Mouse (Mus musculus) liver, postnatal 0 days (tissue): ENCODE results near the gene Gpx4. TPM values are rescaled to one million over a fixed set of nuclear protein-coding genes. Genes with fewer than 3 reads are reported as not detected.
"Not testable (repeated sequence)": the region's sequence is repeated elsewhere in the genome, so short reads cannot be mapped to it uniquely, and the experiment has no call there.

Experiments
- ATAC-seq: fragments of 200-750 bp; cut with Nextera tagmentation; 2 replicates; pipeline ENCODE4 v1.8.0; 2017; ENCODE audit warnings: mild to moderate bottlenecking, moderate library complexity
- DNase-seq: peaks from one replicate; pipeline ENCODE4 v3.0.0-alpha.2; 2016
- H3K27ac ChIP-seq: fragments of 300-500 bp; sonication (generic); 2 replicates; pipeline ENCODE4 v1.5.1; 2014; ENCODE audit warnings: antibody characterized with exemption, moderate library complexity, mild to moderate bottlenecking, low read depth
- H3K27me3 ChIP-seq: fragments of 300-500 bp; sonication (generic); 2 replicates; pipeline ENCODE4 v1.6.1; 2014; ENCODE audit warnings: low read length, control low read depth, mixed read lengths; ENCODE audit not compliant: insufficient read depth
- H3K36me3 ChIP-seq: fragments of 300-500 bp; sonication (generic); replicated peaks from 2 replicates; pipeline ENCODE4 v1.6.1; 2014; ENCODE audit warnings: mild to moderate bottlenecking, control low read depth, low read length, moderate library complexity, mixed read lengths; ENCODE audit not compliant: insufficient read depth
- H3K4me1 ChIP-seq: fragments of 300-500 bp; sonication (generic); 2 replicates; pipeline ENCODE4 v1.6.1; 2014; ENCODE audit warnings: antibody characterized with exemption, mild to moderate bottlenecking, control low read depth; ENCODE audit not compliant: insufficient read depth
- H3K4me2 ChIP-seq: fragments of 300-500 bp; sonication (generic); 2 replicates; pipeline ENCODE4 v1.6.1; 2014; ENCODE audit warnings: low read depth, mild to moderate bottlenecking, low read length, moderate library complexity, mixed read lengths
- H3K4me3 ChIP-seq: fragments of 300-500 bp; sonication (generic); 2 replicates; pipeline ENCODE4 v1.5.1; 2014; ENCODE audit warnings: low read depth, low read length
- H3K9ac ChIP-seq: fragments of 300-500 bp; sonication (generic); replicated peaks from 2 replicates; pipeline ENCODE4 v1.6.1; 2014; ENCODE audit warnings: mild to moderate bottlenecking, moderate library complexity
- H3K9me3 ChIP-seq: fragments of 300-500 bp; sonication (generic); 2 replicates; pipeline ENCODE4 v1.6.1; 2016; ENCODE audit warnings: mild to moderate bottlenecking, control low read depth, low read length, mixed read lengths
- CTCF ChIP-seq: sonication (generic); IDR thresholded peaks from 2 replicates; pipeline ENCODE4 v1.5.1; 2016; ENCODE audit warnings: antibody characterized with exemption, low read depth
- EP300 ChIP-seq: IDR thresholded peaks from 2 replicates; pipeline ENCODE4 v1.6.1; 2016; ENCODE audit warnings: antibody characterized with exemption, low read depth, mild to moderate bottlenecking
- WGBS: fragments of 180-500 bp; shearing (Covaris S2); extraction: QIAGEN DNeasy Blood & Tissue Kit; methylation state at CpG from one replicate; pipeline ENCODE4 v1.1.7; 2014; ENCODE audit not compliant: insufficient replicate concordance; 5-methylcytosine and 5-hydroxymethylcytosine counted together
- polyA plus RNA-seq: library from polyadenylated mRNA; unstranded; fragments of >200 nt; fragmentation: Nextera tagmentation; extraction: Ambion mirVana; gene quantifications from 2 replicates; pipeline ENCODE4 v1.2.1, GENCODE M21; 2015

The Gpx4 gene
- polyA plus RNA-seq, 1 experiment from 2014 or later: 537 TPM

DNA sequence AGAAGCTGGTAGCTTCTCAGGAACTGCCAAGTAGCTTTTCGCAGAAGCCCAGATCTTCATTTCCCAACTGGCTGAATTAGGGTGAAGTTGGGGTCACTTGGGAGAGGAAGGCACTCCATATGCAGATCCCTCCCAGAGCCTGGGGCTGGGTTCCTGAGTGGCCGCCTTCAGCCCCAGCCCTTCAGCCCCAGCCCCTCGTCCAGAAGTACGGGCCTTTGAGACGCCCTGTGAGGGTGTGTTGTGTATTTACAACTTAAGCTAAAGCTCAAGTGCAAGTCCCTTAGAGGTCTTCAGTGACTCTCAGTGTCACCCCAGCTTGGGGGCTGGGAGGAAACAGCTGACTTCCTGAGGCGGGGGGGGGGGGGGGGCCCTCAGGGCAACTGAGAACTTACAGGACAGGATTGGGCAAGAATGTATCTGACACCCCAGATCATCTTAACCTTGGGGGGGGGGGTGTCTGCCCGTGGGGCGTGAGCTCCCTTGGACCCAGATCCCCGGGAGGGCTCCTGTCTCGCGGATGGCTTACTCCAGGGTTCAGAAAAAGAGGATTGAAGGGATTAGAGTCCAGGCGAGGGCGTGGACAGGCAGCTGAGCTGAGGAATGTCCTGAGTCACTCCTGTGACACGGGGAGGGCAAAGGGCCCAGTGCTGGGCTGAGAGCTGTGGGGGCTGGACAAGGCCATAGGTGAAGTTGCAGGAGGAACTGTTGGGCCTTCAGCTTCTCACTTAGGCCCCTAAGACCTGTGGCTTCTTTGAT, 4.8 kb downstream of the Gpx4 start:
- Histone ChIP-seq H3K36me3 (peaks cover 13% of the 10 kb centered on the region), H3K9me3 (no peaks in the 10 kb centered on the region), H3K4me2 (peak overlapping the region; percentile 58), H3K9ac (peak overlapping the region; percentile 8), H3K27ac (peak overlapping the region; percentile 93), H3K4me3 (no peak overlapping the region), H3K4me1 (peaks cover 51% of the 10 kb centered on the region), H3K27me3 (no peaks in the 10 kb centered on the region)
- TF ChIP-seq CTCF: no peak
- TF ChIP-seq EP300: no peak
- ATAC-seq (peak; percentile 25; the same call in 1 of the 2 replicates), DNase-seq (peak; percentile 77)
- 29% methylated on average over 12 of the region's 14 CpGs for WGBS

DNA sequence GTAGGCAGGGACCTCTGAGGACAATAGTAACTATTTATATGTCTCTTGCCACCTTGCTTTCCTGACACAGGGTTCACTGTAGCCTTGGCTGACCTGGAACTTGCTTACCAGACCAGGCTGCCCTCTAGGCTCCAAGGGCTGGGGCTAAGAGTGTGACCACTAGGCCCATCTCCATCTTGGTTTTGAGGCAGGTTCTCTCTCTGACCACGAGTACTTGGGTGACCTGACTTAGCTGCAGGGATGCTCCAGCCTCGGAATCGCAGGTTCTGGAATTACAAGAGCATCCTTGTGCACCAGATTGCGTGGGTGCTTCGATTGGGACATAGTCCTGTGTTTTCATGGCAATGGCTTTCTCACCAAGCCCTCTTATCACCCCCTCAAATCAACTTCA, 5.4 kb downstream of the Gpx4 start:
- peak overlapping the region; percentile 58 for H3K4me2 ChIP-seq
- no peaks in the 10 kb centered on the region for H3K9me3 ChIP-seq
- peak overlapping the region; percentile 2 for H3K9ac ChIP-seq
- WGBS: 74% methylated on average over 5 of the region's 5 CpGs
- H3K36me3 ChIP-seq: peaks cover 19% of the 10 kb centered on the region
- H3K4me1 ChIP-seq: peaks cover 51% of the 10 kb centered on the region
- no peaks in the 10 kb centered on the region for H3K27me3 ChIP-seq
- no peak for DNase-seq
- H3K27ac ChIP-seq: peak overlapping the region; percentile 93
- no peak for ATAC-seq
- TF ChIP-seq CTCF: no peak
- no peak for TF ChIP-seq EP300
- no peak overlapping the region for H3K4me3 ChIP-seq

- H3K4me3 ChIP-seq: peak overlapping the region; percentile 89
- H3K4me2 ChIP-seq: peak overlapping the region; percentile 95
- peak; percentile 100 for DNase-seq
- no peaks in the 10 kb centered on the region for H3K9me3 ChIP-seq
- peaks cover 51% of the 10 kb centered on the region for H3K4me1 ChIP-seq
- peak; percentile 91 for ATAC-seq
- H3K9ac ChIP-seq: peak overlapping the region; percentile 96
- peak overlapping the region; percentile 99 for H3K27ac ChIP-seq
- under 1% methylated on average over 46 of the region's 47 CpGs for WGBS
- peaks cover 28% of the 10 kb centered on the region for H3K36me3 ChIP-seq
- no peaks in the 10 kb centered on the region for H3K27me3 ChIP-seq
- no peak for TF ChIP-seq CTCF
- TF ChIP-seq EP300: 0 out of 2 replicates have a peak, but pooled peaks have one; percentile 7
These were observed 6.4 kb downstream of the Gpx4 start for GRCm38 (mm10) chr10:80053259-80053780.

DNA sequence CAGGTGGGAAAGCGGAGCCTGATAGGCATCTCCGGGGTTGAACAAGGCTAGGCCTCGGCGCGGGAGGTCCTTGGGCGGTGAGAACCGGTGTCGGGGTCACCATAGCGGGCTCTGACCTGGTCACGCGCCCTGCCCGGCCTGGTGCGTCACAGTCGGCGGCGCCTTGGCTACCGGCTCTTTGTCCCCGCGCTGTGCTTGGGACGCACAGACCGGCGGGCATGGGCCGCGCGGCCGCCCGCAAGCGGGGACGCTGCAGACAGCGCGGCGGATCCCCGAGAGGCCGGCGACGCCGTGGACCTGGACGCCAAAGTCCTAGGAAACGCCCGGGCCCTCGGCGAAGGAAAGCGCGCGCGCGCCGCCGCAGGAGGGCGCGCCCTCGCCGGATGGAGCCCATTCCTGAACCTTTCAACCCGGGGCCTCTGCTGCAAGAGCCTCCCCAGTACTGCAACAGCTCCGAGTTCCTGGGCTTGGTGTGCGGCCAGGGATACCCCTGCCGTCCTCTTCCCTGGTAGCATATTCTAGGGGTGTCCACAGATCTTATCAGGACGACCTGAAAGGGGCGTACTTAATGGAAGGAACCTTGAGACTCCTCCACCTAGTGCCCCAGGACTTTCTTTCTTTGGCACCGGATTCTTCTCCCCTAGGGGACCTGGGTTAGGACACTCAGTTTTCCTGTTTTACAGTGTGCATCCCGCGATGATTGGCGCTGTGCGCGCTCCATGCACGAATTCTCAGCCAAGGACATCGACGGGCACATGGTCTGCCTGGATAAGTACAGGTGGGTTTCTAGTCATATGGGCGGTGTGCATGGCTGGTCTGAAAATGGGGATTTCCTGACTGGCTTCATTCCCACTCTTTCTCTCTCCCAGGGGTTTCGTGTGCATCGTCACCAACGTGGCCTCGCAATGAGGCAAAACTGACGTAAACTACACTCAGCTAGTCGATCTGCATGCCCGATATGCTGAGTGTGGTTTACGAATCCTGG, 7.2 kb downstream of the Gpx4 start:
- Histone ChIP-seq H3K36me3 (peaks cover 35% of the 10 kb centered on the region), H3K4me3 (peak overlapping the region; percentile 89), H3K9ac (peak overlapping the region; percentile 96), H3K4me1 (peaks cover 45% of the 10 kb centered on the region), H3K9me3 (no peaks in the 10 kb centered on the region), H3K27ac (peak overlapping the region; percentile 99), H3K27me3 (no peaks in the 10 kb centered on the region), H3K4me2 (peak overlapping the region; percentile 95)
- peak; percentile 51 for ATAC-seq
- DNase-seq: peak; percentile 85
- TF ChIP-seq EP300: no peak
- TF ChIP-seq CTCF: peak; percentile 62
- WGBS: under 1% methylated on average over 67 of the region's 77 CpGs

DNA sequence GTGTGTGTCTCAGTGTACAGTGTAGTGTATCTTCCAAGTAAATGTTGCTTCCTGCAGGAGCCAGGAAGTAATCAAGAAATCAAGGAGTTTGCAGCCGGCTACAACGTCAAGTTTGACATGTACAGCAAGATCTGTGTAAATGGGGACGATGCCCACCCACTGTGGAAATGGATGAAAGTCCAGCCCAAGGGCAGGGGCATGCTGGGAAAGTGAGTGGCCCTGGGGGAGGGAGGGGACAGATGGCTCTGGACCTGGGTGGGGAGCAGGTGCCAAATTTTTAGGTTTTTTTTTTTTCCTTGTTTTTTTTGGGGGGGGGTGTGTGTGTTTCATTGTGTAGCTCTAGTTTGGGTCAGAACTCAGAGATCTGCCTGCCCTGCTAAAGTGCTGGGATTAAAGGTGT, 7.9 kb downstream of the Gpx4 start:
- Histone ChIP-seq H3K4me2 (peak overlapping the region; percentile 95), H3K36me3 (peaks cover 43% of the 10 kb centered on the region), H3K4me3 (peak overlapping the region; percentile 89), H3K27ac (peak overlapping the region; percentile 34; the same call in 1 of the 2 replicates), H3K4me1 (peaks cover 45% of the 10 kb centered on the region), H3K9ac (peak overlapping the region; percentile 96; the same call in 1 of the 2 replicates)
- H3K27me3 ChIP-seq, DNase-seq, H3K9me3 ChIP-seq, ATAC-seq: not testable (repeated sequence)
- WGBS: 13% methylated on average over 3 of the region's 3 CpGs

DNA sequence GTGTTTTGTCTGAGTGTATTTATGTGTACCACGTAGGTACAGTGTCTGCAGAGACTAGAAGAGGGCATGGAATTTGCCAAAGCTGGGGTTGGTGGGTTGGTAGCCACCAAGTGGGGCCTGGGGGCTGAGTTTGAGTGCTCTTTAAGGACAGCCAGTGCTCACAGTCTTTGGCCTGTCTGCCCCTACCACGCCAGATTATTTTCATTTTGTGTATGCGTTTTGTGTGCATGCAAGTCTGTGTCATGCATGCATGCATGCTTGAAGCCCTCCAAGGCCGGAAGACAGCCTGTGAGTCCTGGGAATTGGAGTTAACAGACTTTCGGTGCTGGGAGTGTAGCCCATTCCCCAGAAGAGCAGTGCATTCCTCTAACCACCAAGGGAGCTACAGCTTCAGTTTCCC, 8.4 kb downstream of the Gpx4 start:
- WGBS: 73% methylated on average over 5 of the region's 5 CpGs
- Histone ChIP-seq H3K36me3 (peaks cover 47% of the 10 kb centered on the region), H3K9ac (peak overlapping the region; percentile 96; the same call in 1 of the 2 replicates), H3K27me3 (no peaks in the 10 kb centered on the region), H3K27ac (peak overlapping the region; percentile 34; the same call in 1 of the 2 replicates), H3K4me2 (peak overlapping the region; percentile 95), H3K4me3 (peak overlapping the region; percentile 89; the same call in 1 of the 2 replicates), H3K4me1 (peaks cover 41% of the 10 kb centered on the region), H3K9me3 (no peaks in the 10 kb centered on the region)
- ATAC-seq: no peak
- TF ChIP-seq CTCF: no peak
- no peak for TF ChIP-seq EP300
- no peak for DNase-seq
